Mouse (Mus musculus) C2C12 (cell line): ENCODE measurements around the gene Pou2af1.

Experiments used
- CEBPB ChIP-seq: IDR thresholded peaks from one replicate; pipeline ENCODE4 v1.6.1; 2011; ENCODE audit warnings: low read depth, mild to moderate bottlenecking, control low read depth, moderate library complexity
- CTCF ChIP-seq: IDR thresholded peaks from one replicate; pipeline ENCODE4 v1.5.1; 2011; ENCODE audit not compliant: control insufficient read depth, insufficient read depth, insufficient read length

GRCm38 (mm10) chr9:51194790-51195189 is 18.7 kb upstream of the Pou2af1 start:
- TF ChIP-seq CEBPB: no peak
- TF ChIP-seq CTCF: no peak
